Comparison of ENCODE assay signal across 8 mouse cellular contexts in genomic region chr5:136171363-136172341, GRCm38 (mm10). TPM values are rescaled to one million over a fixed set of nuclear protein-coding genes. Genes with fewer than 3 reads are reported as not detected.
DNase-seq lines count a peak whose midpoint lies in the region; ATAC-seq lines count a peak whose summit lies in the region.

No protein-coding gene starts in this region.

- 27% methylated on average over 17 of the region's 17 CpGs for WGBS in lung, embryonic 15.5 days

- H3K36me3 ChIP-seq in lung, embryonic 15.5 days, result peaks cover 4% of the 10 kb centered on the region; the same call in 1 of the 2 replicates

- peak overlapping the region; percentile 97 for H3K4me2 ChIP-seq in lung, embryonic 15.5 days

- peak; percentile 36 to 48 for DNase-seq in cerebellum, postnatal 10 days
- no peak for DNase-seq in cerebellum, adult 18-20 months
- DNase-seq in 3T3-L1 (ENCODE audit: low read depth, low spot score), result peak; percentile 75
- DNase-seq in c-Kit-positive CD71-positive TER-119-positive erythroid progenitor cells, embryonic 14.5 days (ENCODE audit: low spot score), result peak; percentile 26
- DNase-seq in induced T-regulatory cell, adult 2 months (ENCODE audit: low read depth), result peak; percentile 83
- peak; percentile 23 for DNase-seq in retina, postnatal 1 day
- DNase-seq in left cerebral cortex, postnatal 14 days (ENCODE audit: low spot score in 2 of 2), result no peak

- 0 out of 2 replicates have a peak, but pooled peaks have one; percentile 2 for ATAC-seq in lung, embryonic 15.5 days (ENCODE audit: borderline replicate concordance, extremely low read depth, low FRiP score, low TSS enrichment)

- no peaks in the 10 kb centered on the region for H3K9me3 ChIP-seq in lung, embryonic 15.5 days

- peak overlapping the region; percentile 62; the same call in 1 of the 2 replicates for H3K9ac ChIP-seq in lung, embryonic 15.5 days

- peak overlapping the region; percentile 60 for H3K4me3 ChIP-seq in lung, embryonic 15.5 days

- no peaks in the 10 kb centered on the region for H3K27me3 ChIP-seq in lung, embryonic 15.5 days

- peaks cover 36% of the 10 kb centered on the region for H3K4me1 ChIP-seq in lung, embryonic 15.5 days

- intact Hi-C loops in left cerebral cortex, postnatal 14 days (cut with DNase I), result no loop called here

- peak overlapping the region; percentile 56 for H3K27ac ChIP-seq in lung, embryonic 15.5 days

RNA-seq across cellular contexts. Expression of gene Orai2, which starts 1.1 kb away (rescaled TPM):
- 7.7 and 8.3 TPM in 2 replicates for polyA plus RNA-seq in lung, embryonic 15.5 days (2015; fragmentation: Nextera tagmentation; extraction: Ambion mirVana)
- total RNA-seq in left cerebral cortex, postnatal 14 days (2021), result 10 to 100 TPM; 54.3 to 56.1 TPM

RNA-seq across cellular contexts. Expression of gene Prkrip1, which starts 27.1 kb away (rescaled TPM):
- 37.7 and 42.8 TPM in 2 replicates for polyA plus RNA-seq in lung, embryonic 15.5 days (2015; fragmentation: Nextera tagmentation; extraction: Ambion mirVana)
- 10 to 100 TPM; 38.7 to 44.0 TPM for total RNA-seq in left cerebral cortex, postnatal 14 days (2021)

RNA-seq across cellular contexts. Expression of gene Alkbh4, which starts 35.7 kb away (rescaled TPM):
- polyA plus RNA-seq in lung, embryonic 15.5 days (2015; fragmentation: Nextera tagmentation; extraction: Ambion mirVana), result 15.4 and 18.0 TPM in 2 replicates
- 1 to 10 TPM; 8.2 to 8.9 TPM for total RNA-seq in left cerebral cortex, postnatal 14 days (2021)

RNA-seq across cellular contexts. Expression of gene Lrwd1, which starts 35.8 kb away (rescaled TPM):
- polyA plus RNA-seq in lung, embryonic 15.5 days (2015; fragmentation: Nextera tagmentation; extraction: Ambion mirVana), result 36.7 and 37.5 TPM in 2 replicates
- total RNA-seq in left cerebral cortex, postnatal 14 days (2021), result 10 to 100 TPM; 12.4 to 14.1 TPM

RNA-seq across cellular contexts. Expression of gene Polr2j, which starts 55.2 kb away (rescaled TPM):
- 198 and 223 TPM in 2 replicates for polyA plus RNA-seq in lung, embryonic 15.5 days (2015; fragmentation: Nextera tagmentation; extraction: Ambion mirVana)
- 10 to 100 TPM; 86.2 to 86.3 TPM for total RNA-seq in left cerebral cortex, postnatal 14 days (2021)

Comparison
In these comparisons a context has a peak if more than half of its experiments do, and no peak if none do; other contexts are left out.
1. DNase-seq: peak in cerebellum, postnatal 10 days (2 of 2), 3T3-L1 (single experiment), c-Kit-positive CD71-positive TER-119-positive erythroid progenitor cells, embryonic 14.5 days (single experiment), induced T-regulatory cell, adult 2 months (single experiment) and retina, postnatal 1 day (single experiment); none in cerebellum, adult 18-20 months (0 of 2) and left cerebral cortex, postnatal 14 days (0 of 2).